Mouse (Mus musculus) thymus, postnatal 25 days (tissue): ENCODE data around the gene 5830411N06Rik.

ENCODE experiments used
- DNase-seq: peaks from one replicate; pipeline ENCODE4 v3.0.0; 2022

The 5830411N06Rik gene

GRCm38 (mm10) chr7:140247216-140247615 is at the start of gene 5830411N06Rik:
Gene 5830411N06Rik (plus strand): TSS chr7:140247284.
- no peak for DNase-seq

- no peak for DNase-seq
These were observed 46.0 kb upstream of the 5830411N06Rik start for GRCm38 (mm10) chr7:140201090-140201489.

GRCm38 (mm10) chr7:140205864-140206263 is 41.2 kb upstream of the 5830411N06Rik start, which contains the start of gene Olfr524:
Gene Olfr524 (minus strand): TSS chr7:140205964.
- DNase-seq = no peak

GRCm38 (mm10) chr7:140206904-140207303 is 40.2 kb upstream of the 5830411N06Rik start:
- peak; percentile 9 for DNase-seq

GRCm38 (mm10) chr7:140208153-140208552 is 38.9 kb upstream of the 5830411N06Rik start:
- peak; percentile 19 for DNase-seq

GRCm38 (mm10) chr7:140208677-140209076 is 38.4 kb upstream of the 5830411N06Rik start:
- DNase-seq = peak; percentile 54

GRCm38 (mm10) chr7:140213841-140214240 is 33.2 kb upstream of the 5830411N06Rik start:
- peak; percentile 29 for DNase-seq

- no peak for DNase-seq
These were observed 29.1 kb upstream of the 5830411N06Rik start, which contains the start of gene Cd163l1 for GRCm38 (mm10) chr7:140217967-140218366. Gene Cd163l1 (plus strand): TSS chr7:140218267.

- no peak for DNase-seq
These were observed 27.8 kb upstream of the 5830411N06Rik start for GRCm38 (mm10) chr7:140219268-140219667.

- DNase-seq = no peak
These were observed 26.7 kb upstream of the 5830411N06Rik start for GRCm38 (mm10) chr7:140220375-140220774.

- no peak for DNase-seq
These were observed 22.9 kb upstream of the 5830411N06Rik start for GRCm38 (mm10) chr7:140224209-140224608.

GRCm38 (mm10) chr7:140228476-140228875 is 18.6 kb upstream of the 5830411N06Rik start:
- no peak for DNase-seq

- no peak for DNase-seq
These were observed 16.1 kb upstream of the 5830411N06Rik start for GRCm38 (mm10) chr7:140231026-140231425.

- DNase-seq = no peak
These were observed 13.4 kb upstream of the 5830411N06Rik start for GRCm38 (mm10) chr7:140233696-140234095.

- DNase-seq = no peak
These were observed 6.8 kb downstream of the 5830411N06Rik start for GRCm38 (mm10) chr7:140253780-140254299.

- DNase-seq = no peak
These were observed 48.7 kb downstream of the 5830411N06Rik start for GRCm38 (mm10) chr7:140295746-140296145.

- no peak for DNase-seq
These were observed 49.8 kb downstream of the 5830411N06Rik start for GRCm38 (mm10) chr7:140296876-140297275.

GRCm38 (mm10) chr7:140299416-140299815 is 52.3 kb downstream of the 5830411N06Rik start:
- DNase-seq = no peak

GRCm38 (mm10) chr7:140319861-140320385 is 72.8 kb downstream of the 5830411N06Rik start:
- DNase-seq = no peak

- peak; percentile 8 for DNase-seq
These were observed 73.5 kb downstream of the 5830411N06Rik start, which contains the start of gene Olfr525 for GRCm38 (mm10) chr7:140320558-140320957. Gene Olfr525 (plus strand): TSS chr7:140320858.

GRCm38 (mm10) chr7:140321135-140321534 is 74.1 kb downstream of the 5830411N06Rik start:
- peak; percentile 41 for DNase-seq

- DNase-seq = no peak
These were observed 82.8 kb downstream of the 5830411N06Rik start for GRCm38 (mm10) chr7:140329766-140330304.

- no peak for DNase-seq
These were observed 86.6 kb downstream of the 5830411N06Rik start, which contains the start of gene Olfr527 for GRCm38 (mm10) chr7:140333717-140334116. Gene Olfr527 (plus strand): TSS chr7:140334017.
